Mouse (Mus musculus) gastrocnemius, adult 2 months (tissue): ENCODE data around the gene Gm43064. TPM values are rescaled to one million over a fixed set of nuclear protein-coding genes. Genes with fewer than 3 reads are reported as not detected.
"Not testable (repeated sequence)": the region's sequence is repeated elsewhere in the genome, so short reads cannot be mapped to it uniquely, and the experiment has no call there.

Experiments
- DNase-seq: peaks from one replicate; pipeline ENCODE4 v3.0.0; 2022
- H3K27ac ChIP-seq: fragments of 200-600 bp; 2 replicates; pipeline ENCODE4 v1.8.1; 2022; ENCODE audit warnings: mild to moderate bottlenecking
- H3K4me3 ChIP-seq: fragments of 200-600 bp; 2 replicates; pipeline ENCODE4 v1.8.1; 2022; ENCODE audit warnings: mild to moderate bottlenecking, moderate library complexity
- CTCF ChIP-seq: fragments of 200-600 bp; IDR thresholded peaks from 2 replicates; pipeline ENCODE4 v1.8.1; 2022; ENCODE audit warnings: antibody characterized with exemption, mild to moderate bottlenecking, moderate library complexity
- intact Hi-C: fragments of 180-260 bp; cut with DNase I; formaldehyde crosslinking; loops from one replicate; pipeline ENCODE4 v1.15.1; 2025
- total RNA-seq, 2 experiments: library from RNA; stranded (reverse); gene quantifications; 2 replicates each; pipeline ENCODE4 v1.2.3; 2021

The Gm43064 gene
- total RNA-seq, 2 experiments from 2014 or later: 0.46 to 0.47 TPM

- peak overlapping the region; percentile 93 for H3K27ac ChIP-seq
- intact Hi-C loops: no loop called here
Observed at GRCm38 (mm10) chr3:103787225-103787624, 22.1 kb upstream of the Gm43064 start.

DNA sequence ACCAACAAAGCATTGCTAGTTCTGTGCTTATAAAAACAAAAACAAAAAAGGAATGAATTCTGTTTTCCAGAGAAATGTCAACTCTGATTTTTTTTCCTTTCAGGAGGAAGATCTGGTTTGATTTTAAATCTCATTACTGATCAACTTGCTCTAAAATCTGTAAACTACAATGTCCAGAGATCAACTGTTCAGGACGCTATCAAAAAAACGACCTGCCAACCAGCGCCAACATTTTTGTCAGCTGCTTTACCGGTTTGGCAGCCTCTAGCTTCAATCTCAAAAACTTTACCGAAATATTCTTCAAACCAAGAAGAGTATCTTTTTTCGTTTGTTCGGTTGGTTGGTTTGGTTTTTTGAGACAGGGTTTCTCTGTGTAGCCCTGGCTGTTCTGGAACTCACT is 20.3 kb upstream of the Gm43064 start:
- Histone ChIP-seq H3K27ac (peak overlapping the region; percentile 93), H3K4me3 (peak overlapping the region; percentile 96)
- intact Hi-C loops: no loop called here
- no peak for TF ChIP-seq CTCF
- no peak for DNase-seq

More at GRCm38 (mm10) chr3:103787225-103787624, 22.1 kb upstream of the Gm43064 start:
- no peak for DNase-seq
- H3K4me3 ChIP-seq: peak overlapping the region; percentile 96
- no peak for TF ChIP-seq CTCF

DNA sequence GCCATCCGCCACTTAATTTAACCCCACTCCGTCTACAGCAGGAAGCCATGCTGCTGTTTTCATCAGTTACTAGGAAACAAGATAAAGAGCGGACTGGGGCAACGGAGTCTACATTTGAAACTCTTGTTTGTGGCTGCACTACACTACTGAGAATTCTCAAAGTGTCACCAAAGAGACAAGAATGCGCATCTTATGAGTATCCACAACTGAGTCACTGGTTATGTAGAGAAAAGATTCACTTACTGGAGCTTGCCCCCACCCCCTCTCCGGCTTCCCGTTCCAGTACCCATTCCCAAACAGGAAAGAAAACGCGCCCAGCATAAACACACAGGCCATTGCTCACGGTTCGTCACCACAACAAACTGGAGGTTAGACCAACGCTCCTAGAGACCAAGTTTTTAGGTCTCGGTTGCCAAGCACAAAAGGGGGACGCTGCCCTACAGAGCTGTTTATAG is 19.5 kb upstream of the Gm43064 start:
- H3K27ac ChIP-seq: peak overlapping the region; percentile 93
- intact Hi-C loops: no loop called here
- TF ChIP-seq CTCF: no peak
- peak overlapping the region; percentile 96 for H3K4me3 ChIP-seq
- DNase-seq: peak; percentile 39

DNA sequence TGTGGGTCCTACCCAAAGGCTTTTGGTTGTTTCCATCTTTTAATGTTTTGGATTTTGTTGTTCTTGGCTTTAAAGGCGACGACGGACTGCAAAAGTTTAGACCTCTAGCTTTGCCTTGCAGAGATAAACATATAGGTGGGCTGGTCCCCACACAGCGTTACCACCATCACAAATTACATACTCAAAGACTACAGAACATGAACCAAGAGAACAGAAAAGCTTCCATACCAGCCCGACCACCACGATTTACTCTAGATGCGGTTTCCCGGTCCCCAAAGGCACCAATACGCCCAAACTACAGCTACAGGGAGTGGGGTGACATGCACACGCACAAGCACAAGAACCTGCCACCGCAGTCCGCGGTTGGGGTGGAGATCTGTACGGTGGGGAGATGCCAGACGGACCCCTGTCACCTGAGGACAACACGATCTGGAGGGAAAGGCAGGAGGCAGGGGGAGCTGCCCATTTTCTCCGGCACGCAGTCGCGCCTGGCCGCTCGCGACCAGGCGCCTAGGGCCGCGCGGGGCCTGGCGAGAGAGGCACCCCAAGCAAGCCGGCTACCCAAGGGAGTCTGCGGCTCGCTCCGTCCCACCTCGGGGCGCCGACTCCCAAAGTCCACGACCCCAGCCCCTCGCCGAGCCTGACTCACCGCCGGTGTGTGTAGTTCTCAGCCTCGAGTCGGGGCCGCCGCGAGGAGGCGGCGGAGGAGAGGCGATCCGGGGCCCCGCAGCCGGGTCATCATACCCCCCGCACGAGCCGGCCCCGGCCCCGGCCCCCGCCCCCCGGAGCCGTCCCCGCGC is 18.8 kb upstream of the Gm43064 start:
- Histone ChIP-seq H3K4me3 (peak overlapping the region; percentile 96), H3K27ac (peak overlapping the region; percentile 93)
- TF ChIP-seq CTCF: no peak
- no peak for DNase-seq
- intact Hi-C loops: loop anchor here (1.0 kb wide), 1 partner anchor 19 kb away; the partner anchor contains the start of genes Ap4b1, Dclre1b and Gm43064

DNA sequence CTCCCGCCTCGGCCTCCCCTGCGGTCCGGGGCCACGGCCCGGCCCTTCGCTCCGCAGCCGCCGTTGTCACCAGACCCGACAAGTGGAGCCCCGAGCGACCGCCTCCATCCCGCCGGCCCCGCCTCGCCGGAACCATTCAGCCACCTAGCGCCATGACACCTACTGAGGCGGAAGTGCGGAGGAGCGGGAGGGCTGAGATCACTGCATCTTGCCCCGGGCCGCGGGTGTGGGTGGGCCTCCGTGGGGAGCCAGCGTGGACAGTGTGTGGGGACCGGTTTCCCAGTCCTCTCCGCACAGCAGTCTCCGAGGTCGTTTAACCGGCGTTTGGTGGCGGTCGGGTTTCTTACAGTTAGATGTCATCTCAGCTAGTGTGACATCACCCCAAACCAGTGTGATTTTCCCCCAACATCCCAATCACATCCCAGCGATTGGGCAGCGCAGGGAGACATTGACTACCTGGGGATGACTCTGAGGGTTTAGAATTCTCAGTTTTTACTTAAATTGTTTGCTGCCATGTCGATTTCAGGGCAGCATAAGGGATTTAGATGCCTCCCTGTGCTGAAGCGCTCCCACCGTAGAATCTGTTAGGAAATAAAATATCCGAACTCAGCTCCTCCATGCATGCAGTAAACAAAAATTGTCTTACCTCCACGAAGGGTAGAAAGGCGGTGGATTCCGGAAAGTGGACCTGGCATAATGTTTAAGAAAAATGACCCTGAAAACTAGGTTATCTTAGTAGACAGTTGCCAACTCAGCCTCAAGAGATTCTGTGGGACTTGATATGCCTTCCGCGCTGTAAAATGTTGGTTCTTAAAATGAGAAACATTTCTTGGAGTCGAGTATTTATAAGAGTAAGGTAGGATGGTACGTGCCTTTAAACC is 17.9 kb upstream of the Gm43064 start, which contains the start of gene Hipk1:
TSS of gene Hipk1 (minus strand) at position 334 of the 881 bp plus-strand sequence.
- Histone ChIP-seq H3K4me3 (peak within 1 kb of the TSS; percentile 96), H3K27ac (peak within 1 kb of the TSS; percentile 93)
- TF ChIP-seq CTCF: no peak
- DNase-seq: peak; percentile 96
- intact Hi-C loops: loop anchor here (1.0 kb wide), 1 partner anchor 18 kb away; the partner anchor contains the start of genes Ap4b1, Dclre1b and Gm43064

- DNase-seq, intact Hi-C loops: not testable (repeated sequence)
- H3K4me3 ChIP-seq: peak overlapping the region; percentile 96
- peak overlapping the region; percentile 93 for H3K27ac ChIP-seq
Observed at GRCm38 (mm10) chr3:103792111-103792406, 17.3 kb upstream of the Gm43064 start.

GRCm38 (mm10) chr3:103792566-103792965 is 16.8 kb upstream of the Gm43064 start:
- H3K27ac ChIP-seq: peak overlapping the region; percentile 93
- no peak overlapping the region; the same call in 1 of the 2 replicates for H3K4me3 ChIP-seq
- intact Hi-C loops: no loop called here
- TF ChIP-seq CTCF: no peak
- no peak for DNase-seq

GRCm38 (mm10) chr3:103796389-103796788 is 13.0 kb upstream of the Gm43064 start:
- Histone ChIP-seq H3K4me3 (no peak overlapping the region), H3K27ac (peak overlapping the region; percentile 55)
- intact Hi-C loops: no loop called here
- no peak for TF ChIP-seq CTCF
- no peak for DNase-seq

GRCm38 (mm10) chr3:103799507-103799906 is 9.9 kb upstream of the Gm43064 start:
- H3K27ac ChIP-seq: no peak overlapping the region
- no peak for DNase-seq
- TF ChIP-seq CTCF: no peak
- intact Hi-C loops: no loop called here
- no peak overlapping the region for H3K4me3 ChIP-seq

DNA sequence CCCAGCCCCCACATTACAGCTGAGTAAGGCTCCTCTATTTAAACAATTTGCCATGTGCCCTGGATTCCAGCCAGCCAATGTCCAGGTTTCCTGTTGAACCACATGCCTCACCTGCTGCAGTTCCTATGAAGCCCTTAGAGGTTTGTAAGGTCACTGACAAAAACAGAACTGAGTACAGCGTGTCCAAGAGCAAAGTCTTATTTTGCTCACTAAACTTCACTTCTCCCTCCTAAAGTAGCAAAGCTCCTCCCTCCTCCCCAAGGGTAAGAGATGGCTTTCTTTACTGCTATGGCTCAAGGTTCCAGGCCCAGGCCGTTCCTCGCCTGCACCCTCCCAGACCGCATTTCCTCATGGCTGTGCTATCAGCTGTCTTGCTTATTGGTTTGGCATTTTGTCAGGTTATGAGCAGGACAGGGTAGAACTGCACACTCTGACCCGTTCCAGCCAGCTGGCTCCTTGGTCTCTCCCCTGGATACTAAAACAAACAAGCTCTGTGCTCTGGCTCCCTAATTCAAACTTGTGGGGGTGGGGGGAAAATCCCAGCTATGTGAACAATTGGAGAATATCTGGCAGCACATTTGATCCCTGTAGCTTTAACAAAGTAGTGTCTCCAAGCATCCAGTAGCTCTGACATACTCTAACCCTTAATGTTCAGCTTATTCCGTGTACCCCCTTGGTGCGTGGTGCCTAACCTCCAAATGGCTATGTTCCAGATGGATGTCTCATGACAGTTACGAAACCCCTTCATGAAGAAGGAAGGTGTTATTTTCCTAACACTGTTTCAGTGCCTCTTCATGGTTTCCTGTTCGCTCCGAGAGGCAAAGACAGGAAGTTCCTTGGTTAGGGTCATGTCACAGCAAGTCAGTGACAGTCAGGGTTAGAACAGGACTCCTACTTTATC is 7.5 kb upstream of the Gm43064 start:
- peak; percentile 87 for DNase-seq
- no peak for TF ChIP-seq CTCF
- H3K4me3 ChIP-seq: peak overlapping the region; percentile 37
- H3K27ac ChIP-seq: peak overlapping the region; percentile 88
- intact Hi-C loops: no loop called here

DNA sequence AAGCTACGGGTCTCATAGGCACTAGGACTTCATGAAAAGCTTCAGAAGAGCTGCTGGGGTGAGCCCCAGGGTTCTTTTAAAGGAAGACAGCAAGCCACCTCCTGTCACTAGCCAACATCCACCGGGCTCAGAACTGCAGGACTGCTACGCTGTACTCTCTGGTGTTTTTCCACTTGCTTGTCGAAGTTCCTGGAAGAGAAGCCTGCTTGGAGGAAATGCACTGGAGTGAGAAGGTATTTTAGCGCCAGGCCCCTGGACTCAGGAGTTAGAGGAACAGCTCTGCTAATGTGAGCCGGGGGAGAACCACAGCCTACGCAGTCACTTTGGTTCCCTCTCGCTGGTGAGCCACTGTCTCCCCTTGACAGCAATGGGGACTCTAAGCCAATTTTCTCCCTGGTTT is 6.5 kb upstream of the Gm43064 start:
- no peak for TF ChIP-seq CTCF
- Histone ChIP-seq H3K27ac (peak overlapping the region; percentile 88), H3K4me3 (peak overlapping the region; percentile 37)
- DNase-seq: no peak
- intact Hi-C loops: no loop called here

- no peak for TF ChIP-seq CTCF
- intact Hi-C loops: loop anchor here (5.0 kb wide), 1 partner anchor 68 kb away; the partner anchor contains the start of genes Gm10964 and Olfml3
Observed at GRCm38 (mm10) chr3:103805671-103806070, 3.7 kb upstream of the Gm43064 start.

More at GRCm38 (mm10) chr3:103805671-103806070, 3.7 kb upstream of the Gm43064 start:
- no peak for DNase-seq
- no peak overlapping the region for H3K27ac ChIP-seq
- H3K4me3 ChIP-seq: no peak overlapping the region
